8 mouse cellular contexts compared by ENCODE assay signal in the genomic region with DNA sequence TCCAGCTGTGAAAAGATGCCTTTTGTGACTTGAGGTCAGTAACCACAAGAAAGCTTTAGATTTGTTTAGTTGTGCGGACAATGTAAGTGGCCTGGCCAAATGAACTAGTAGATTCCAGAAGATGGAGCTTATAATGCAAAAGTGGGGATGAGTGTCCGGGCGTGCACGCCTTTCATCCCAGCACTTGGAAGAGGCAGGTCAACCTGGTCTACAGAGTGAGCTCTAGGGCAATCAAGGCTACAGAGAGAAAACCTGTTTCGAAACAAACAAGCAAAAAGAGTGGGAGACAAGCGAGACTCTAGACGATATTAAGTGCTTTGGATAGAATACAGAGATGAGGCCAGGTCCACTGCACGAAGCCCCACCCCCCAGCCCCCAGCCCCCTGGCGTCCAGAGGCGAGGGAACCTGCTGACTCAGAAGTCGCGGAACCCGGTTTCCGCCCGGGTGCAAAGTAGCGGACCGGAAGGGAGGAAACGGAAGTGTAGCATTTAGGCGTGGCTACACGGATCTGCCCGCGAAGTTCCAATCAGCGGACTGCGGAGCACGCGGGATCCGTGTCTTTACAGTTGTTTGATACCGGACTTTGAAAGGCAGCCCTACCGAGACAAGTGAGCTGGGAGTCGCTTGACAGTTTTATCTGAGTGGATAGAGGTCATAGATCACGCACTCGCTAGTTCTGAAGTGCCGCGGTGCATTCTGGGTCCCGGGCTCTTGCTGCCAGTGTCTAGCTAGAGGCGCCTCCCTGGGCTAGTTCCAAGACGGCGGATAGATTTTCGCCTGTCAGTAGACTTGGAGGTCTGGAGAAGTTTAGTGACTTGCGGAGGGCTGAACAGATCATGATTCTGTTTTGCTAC. TPM values are rescaled to one million over a fixed set of nuclear protein-coding genes. Genes with fewer than 3 reads are reported as not detected.
DNase-seq lines count a peak whose midpoint lies in the region; ATAC-seq and TF ChIP-seq lines count a peak whose summit lies in the region.

TSS of gene Rtel1 (plus strand) at position 492 of the 855 bp plus-strand sequence.

- H3K79me3 ChIP-seq in C2C12 (ENCODE audit: low read depth): peaks cover 12% of the 10 kb centered on the region

- H3K4me3 ChIP-seq in C2C12 (ENCODE audit: insufficient read depth, poor library complexity, severe bottlenecking): peak within 1 kb of the TSS; percentile 65
- peak within 1 kb of the TSS; percentile 90 for H3K4me3 ChIP-seq in erythroblast, embryonic 14.5 days (replicated peaks)
- H3K4me3 ChIP-seq in heart, embryonic 12.5 days: peak within 1 kb of the TSS; percentile 56
- H3K4me3 ChIP-seq in kidney, postnatal 0 days (replicated peaks; ENCODE audit: low read depth, low read length): peak within 1 kb of the TSS; percentile 62
- peak within 1 kb of the TSS; percentile 72 for H3K4me3 ChIP-seq in liver, embryonic 12.5 days
- H3K4me3 ChIP-seq in stomach, embryonic 15.5 days (replicated peaks): peak within 1 kb of the TSS; percentile 78

- peaks cover 18% of the 10 kb centered on the region for H3K4me1 ChIP-seq in erythroblast, embryonic 14.5 days (ENCODE audit: control insufficient read depth)
- peaks cover 10% of the 10 kb centered on the region for H3K4me1 ChIP-seq in heart, embryonic 12.5 days (replicated peaks)
- peaks cover 6% of the 10 kb centered on the region for H3K4me1 ChIP-seq in kidney, postnatal 0 days (replicated peaks; ENCODE audit: insufficient read depth, low read length)
- peaks cover 18% of the 10 kb centered on the region for H3K4me1 ChIP-seq in liver, embryonic 12.5 days
- peaks cover 12% of the 10 kb centered on the region for H3K4me1 ChIP-seq in stomach, embryonic 15.5 days

- peak within 1 kb of the TSS; percentile 78 for H3K4me2 ChIP-seq in heart, embryonic 12.5 days
- H3K4me2 ChIP-seq in kidney, postnatal 0 days (ENCODE audit: low read length): peak within 1 kb of the TSS; percentile 70
- H3K4me2 ChIP-seq in liver, embryonic 12.5 days: peak within 1 kb of the TSS; percentile 71
- H3K4me2 ChIP-seq in stomach, embryonic 15.5 days: peak within 1 kb of the TSS; percentile 69

- peaks cover under 1% of the 10 kb centered on the region; the same call in 1 of the 2 replicates for H3K9me3 ChIP-seq in erythroblast, embryonic 14.5 days (ENCODE audit: control insufficient read depth, low read length)
- H3K9me3 ChIP-seq in heart, embryonic 12.5 days (replicated peaks): no peaks in the 10 kb centered on the region
- no peaks in the 10 kb centered on the region for H3K9me3 ChIP-seq in kidney, postnatal 0 days (replicated peaks; ENCODE audit: low read length)
- H3K9me3 ChIP-seq in liver, embryonic 12.5 days (replicated peaks): no peaks in the 10 kb centered on the region
- H3K9me3 ChIP-seq in stomach, embryonic 15.5 days: no peaks in the 10 kb centered on the region

- peak within 1 kb of the TSS; percentile 68 for H3K9ac ChIP-seq in heart, embryonic 12.5 days
- H3K9ac ChIP-seq in kidney, postnatal 0 days (ENCODE audit: low read depth, low read length): peak within 1 kb of the TSS; percentile 61
- H3K9ac ChIP-seq in liver, embryonic 12.5 days: peak within 1 kb of the TSS; percentile 74
- peak within 1 kb of the TSS; percentile 30 for H3K9ac ChIP-seq in stomach, embryonic 15.5 days

- no peak for TF ChIP-seq POLR2A in brain, embryonic 14.5 days (IDR thresholded peaks at IDR 0.05; ENCODE audit: borderline replicate concordance, extremely low read depth, insufficient read depth, insufficient read length, poor library complexity, severe bottlenecking)

- H3K27me3 ChIP-seq in C2C12 (ENCODE audit: control insufficient read depth, insufficient read depth, insufficient read length): no peaks in the 10 kb centered on the region
- peaks cover 44% of the 10 kb centered on the region for H3K27me3 ChIP-seq in erythroblast, embryonic 14.5 days (ENCODE audit: control insufficient read depth)
- H3K27me3 ChIP-seq in heart, embryonic 12.5 days (replicated peaks): peaks cover 25% of the 10 kb centered on the region
- H3K27me3 ChIP-seq in kidney, postnatal 0 days (ENCODE audit: insufficient read depth, low read length): peaks cover 5% of the 10 kb centered on the region
- H3K27me3 ChIP-seq in liver, embryonic 12.5 days (replicated peaks): peaks cover 40% of the 10 kb centered on the region
- H3K27me3 ChIP-seq in stomach, embryonic 15.5 days (replicated peaks): peaks cover 7% of the 10 kb centered on the region; the same call in 1 of the 2 replicates

- TF ChIP-seq CTCF in C2C12 (IDR thresholded peaks at IDR 0.05; ENCODE audit: control insufficient read depth, insufficient read depth, insufficient read length): no peak
- 0 out of 2 replicates have a peak, but pooled peaks have one; percentile 5 for TF ChIP-seq CTCF in brain, embryonic 14.5 days (IDR thresholded peaks at IDR 0.05; ENCODE audit: borderline replicate concordance, extremely low read depth, insufficient read depth, insufficient read length)
- TF ChIP-seq CTCF in kidney, postnatal 0 days (IDR thresholded peaks at IDR 0.05; ENCODE audit: low read depth): no peak

- peak; percentile 96 for DNase-seq in brain, embryonic 14.5 days (ENCODE audit: low read depth)
- DNase-seq in kidney, postnatal 0 days (ENCODE audit: low spot score): peak; percentile 90
- peak; percentile 71 to 78 for DNase-seq in natural killer cell, adult 2 months (ENCODE audit: low spot score in 2 of 2)

- H3ac ChIP-seq in C2C12 (ENCODE audit: control insufficient read depth, insufficient read length, low read depth): peak within 1 kb of the TSS; percentile 78

- peaks cover 29% of the 10 kb centered on the region for H3K79me2 ChIP-seq in C2C12 (ENCODE audit: control insufficient read depth, insufficient read depth)

- peaks cover 35% of the 10 kb centered on the region for H3K36me3 ChIP-seq in C2C12 (ENCODE audit: control insufficient read depth, insufficient read depth)
- H3K36me3 ChIP-seq in erythroblast, embryonic 14.5 days (ENCODE audit: control insufficient read depth): peaks cover 33% of the 10 kb centered on the region
- H3K36me3 ChIP-seq in heart, embryonic 12.5 days: peaks cover 26% of the 10 kb centered on the region
- peaks cover 16% of the 10 kb centered on the region for H3K36me3 ChIP-seq in kidney, postnatal 0 days (ENCODE audit: insufficient read depth, low read length)
- peaks cover 30% of the 10 kb centered on the region for H3K36me3 ChIP-seq in liver, embryonic 12.5 days
- peaks cover 20% of the 10 kb centered on the region; the same call in 1 of the 2 replicates for H3K36me3 ChIP-seq in stomach, embryonic 15.5 days

- peak; percentile 86 for ATAC-seq in heart, embryonic 12.5 days (ENCODE audit: insufficient number of reproducible peaks, low FRiP score)
- ATAC-seq in kidney, postnatal 0 days (replicated peaks; ENCODE audit: low FRiP score, low read depth): peak; percentile 91
- ATAC-seq in liver, embryonic 12.5 days: peak; percentile 93
- ATAC-seq in stomach, embryonic 15.5 days (ENCODE audit: insufficient read depth, low FRiP score, low read depth): peak; percentile 91

- 6% methylated on average over 40 of the region's 40 CpGs for WGBS in heart, embryonic 12.5 days
- WGBS in kidney, postnatal 0 days: 5% methylated on average over 40 of the region's 40 CpGs
- 5% methylated on average over 40 of the region's 40 CpGs for WGBS in liver, embryonic 12.5 days (ENCODE audit: insufficient replicate concordance)
- WGBS in stomach, embryonic 15.5 days: 5% methylated on average over 40 of the region's 40 CpGs

- peak within 1 kb of the TSS; percentile 62 for H3K27ac ChIP-seq in heart, embryonic 12.5 days (ENCODE audit: poor library complexity, severe bottlenecking)
- H3K27ac ChIP-seq in kidney, postnatal 0 days: 0 out of 2 replicates have a peak within 1 kb of the TSS, but pooled peaks have one; percentile 15
- peak within 1 kb of the TSS; percentile 93 for H3K27ac ChIP-seq in liver, embryonic 12.5 days
- peak within 1 kb of the TSS; percentile 80 for H3K27ac ChIP-seq in stomach, embryonic 15.5 days

TF ChIP-seq in C2C12, 6 proteins besides CTCF, POLR2A, EP300 and RAD21:
- no peak for TF ChIP-seq USF1 (IDR thresholded peaks at IDR 0.05; ENCODE audit: low read depth)
- no peak for TF ChIP-seq FOSL1 (IDR thresholded peaks at IDR 0.05; ENCODE audit: insufficient read depth, low read length, poor library complexity, severe bottlenecking)
- TF ChIP-seq MAX (IDR thresholded peaks at IDR 0.05): peak; percentile 86
- no peak for TF ChIP-seq CEBPB (IDR thresholded peaks at IDR 0.05; ENCODE audit: low read depth)

RNA-seq across cellular contexts. Expression of gene Rtel1, which starts in this region (rescaled TPM):
- polyA plus RNA-seq in C2C12 (2012; fragmentation: generic; extraction: Trizol): 45.8 TPM
- polyA plus RNA-seq in brain, embryonic 14.5 days (2012; rRNA removed): 88.7 and 133 TPM in 2 replicates
- 0.91 and 1.8 TPM in 2 replicates for polyA plus RNA-seq in erythroblast, embryonic 14.5 days (2012)
- polyA plus RNA-seq in heart, embryonic 12.5 days (2016; fragmentation: Nextera tagmentation; extraction: Ambion mirVana): 29.0 and 30.0 TPM in 2 replicates
- 16.8 and 24.2 TPM in 2 replicates for polyA plus RNA-seq in kidney, postnatal 0 days (2015; fragmentation: Nextera tagmentation; extraction: Ambion mirVana)
- polyA plus RNA-seq in liver, embryonic 12.5 days (2016; fragmentation: Nextera tagmentation; extraction: Ambion mirVana): 39.8 and 40.4 TPM in 2 replicates
- 35.4 and 39.2 TPM in 2 replicates for polyA plus RNA-seq in stomach, embryonic 15.5 days (2015; fragmentation: Nextera tagmentation; extraction: Ambion mirVana)

Comparison
In these comparisons a context has a peak if more than half of its experiments do, and no peak if none do; other contexts are left out.
1. Peak in every context shown above with its lines: DNase-seq, ATAC-seq, H3K4me3 ChIP-seq and H3K27ac ChIP-seq.
2. H3K27ac ChIP-seq: peak in every context shown above with its lines; median percentile 93 in liver, embryonic 12.5 days; 80 in stomach, embryonic 15.5 days; 62 in heart, embryonic 12.5 days; 15 in kidney, postnatal 0 days.